Mouse (Mus musculus): ENCODE results near the gene Stac2. TPM values are rescaled to one million over a fixed set of nuclear protein-coding genes. Genes with fewer than 3 reads are reported as not detected.

Gene Stac2
- total RNA-seq, 1 experiment from 2014 or later, result not detected

- peak; percentile 76 for ATAC-seq (replicated peaks; ENCODE audit: insufficient number of reproducible peaks, low FRiP score, low TSS enrichment, poor library complexity, severe bottlenecking)
Measured at GRCm38 (mm10) chr11:98026570-98027296, 26.5 kb downstream of the Stac2 start, which contains the start of gene Rpl19. Gene Rpl19, plus strand, starts transcription at chr11:98026710.

- ATAC-seq (replicated peaks; ENCODE audit: insufficient number of reproducible peaks, low FRiP score, low TSS enrichment, poor library complexity, severe bottlenecking), result no peak
Measured at GRCm38 (mm10) chr11:98026248-98026569, 27.1 kb downstream of the Stac2 start.

- no peak for ATAC-seq (replicated peaks; ENCODE audit: insufficient number of reproducible peaks, low FRiP score, low TSS enrichment, poor library complexity, severe bottlenecking)
Measured at GRCm38 (mm10) chr11:98024516-98024915, 28.7 kb downstream of the Stac2 start.

GRCm38 (mm10) chr11:98022555-98023371, 30.5 kb downstream of the Stac2 start, which contains the start of gene Cacnb1:
Gene Cacnb1, minus strand, starts transcription at chr11:98023034.
- 0 out of 2 replicates have a peak, but pooled peaks have one; percentile 19 for ATAC-seq (replicated peaks; ENCODE audit: insufficient number of reproducible peaks, low FRiP score, low TSS enrichment, poor library complexity, severe bottlenecking)

GRCm38 (mm10) chr11:98022253-98022554, 31.1 kb downstream of the Stac2 start:
- no peak for ATAC-seq (replicated peaks; ENCODE audit: insufficient number of reproducible peaks, low FRiP score, low TSS enrichment, poor library complexity, severe bottlenecking)

GRCm38 (mm10) chr11:98021565-98022252, 31.6 kb downstream of the Stac2 start:
- no peak for ATAC-seq (replicated peaks; ENCODE audit: insufficient number of reproducible peaks, low FRiP score, low TSS enrichment, poor library complexity, severe bottlenecking)

- no peak for ATAC-seq (replicated peaks; ENCODE audit: insufficient number of reproducible peaks, low FRiP score, low TSS enrichment, poor library complexity, severe bottlenecking)
Measured at GRCm38 (mm10) chr11:98021118-98021517, 32.1 kb downstream of the Stac2 start.

GRCm38 (mm10) chr11:98020710-98021109, 32.6 kb downstream of the Stac2 start:
- ATAC-seq (replicated peaks; ENCODE audit: insufficient number of reproducible peaks, low FRiP score, low TSS enrichment, poor library complexity, severe bottlenecking), result no peak

- ATAC-seq (replicated peaks; ENCODE audit: insufficient number of reproducible peaks, low FRiP score, low TSS enrichment, poor library complexity, severe bottlenecking), result no peak
Measured at GRCm38 (mm10) chr11:98019883-98020610, 33.2 kb downstream of the Stac2 start.

GRCm38 (mm10) chr11:98018858-98019641, 34.2 kb downstream of the Stac2 start:
- ATAC-seq (replicated peaks; ENCODE audit: insufficient number of reproducible peaks, low FRiP score, low TSS enrichment, poor library complexity, severe bottlenecking), result no peak

GRCm38 (mm10) chr11:98018222-98018621, 35.0 kb downstream of the Stac2 start:
- no peak for ATAC-seq (replicated peaks; ENCODE audit: insufficient number of reproducible peaks, low FRiP score, low TSS enrichment, poor library complexity, severe bottlenecking)

- no peak for ATAC-seq (replicated peaks; ENCODE audit: insufficient number of reproducible peaks, low FRiP score, low TSS enrichment, poor library complexity, severe bottlenecking)
Measured at GRCm38 (mm10) chr11:98016824-98017223, 36.4 kb downstream of the Stac2 start.

GRCm38 (mm10) chr11:98016177-98016576, 37.1 kb downstream of the Stac2 start:
- ATAC-seq (replicated peaks; ENCODE audit: insufficient number of reproducible peaks, low FRiP score, low TSS enrichment, poor library complexity, severe bottlenecking), result no peak

GRCm38 (mm10) chr11:98012831-98013230, 40.4 kb downstream of the Stac2 start:
- ATAC-seq (replicated peaks; ENCODE audit: insufficient number of reproducible peaks, low FRiP score, low TSS enrichment, poor library complexity, severe bottlenecking), result no peak

- ATAC-seq (replicated peaks; ENCODE audit: insufficient number of reproducible peaks, low FRiP score, low TSS enrichment, poor library complexity, severe bottlenecking), result no peak
Measured at GRCm38 (mm10) chr11:98011716-98012115, 41.5 kb downstream of the Stac2 start.

GRCm38 (mm10) chr11:98008087-98008486, 45.2 kb downstream of the Stac2 start:
- ATAC-seq (replicated peaks; ENCODE audit: insufficient number of reproducible peaks, low FRiP score, low TSS enrichment, poor library complexity, severe bottlenecking), result peak; percentile 67

- no peak for ATAC-seq (replicated peaks; ENCODE audit: insufficient number of reproducible peaks, low FRiP score, low TSS enrichment, poor library complexity, severe bottlenecking)
Measured at GRCm38 (mm10) chr11:98005686-98006085, 47.6 kb downstream of the Stac2 start.

GRCm38 (mm10) chr11:98005076-98005475, 48.2 kb downstream of the Stac2 start:
- ATAC-seq (replicated peaks; ENCODE audit: insufficient number of reproducible peaks, low FRiP score, low TSS enrichment, poor library complexity, severe bottlenecking), result no peak
